ENCODE assay signal across 9 mouse cellular contexts in the genomic region with DNA sequence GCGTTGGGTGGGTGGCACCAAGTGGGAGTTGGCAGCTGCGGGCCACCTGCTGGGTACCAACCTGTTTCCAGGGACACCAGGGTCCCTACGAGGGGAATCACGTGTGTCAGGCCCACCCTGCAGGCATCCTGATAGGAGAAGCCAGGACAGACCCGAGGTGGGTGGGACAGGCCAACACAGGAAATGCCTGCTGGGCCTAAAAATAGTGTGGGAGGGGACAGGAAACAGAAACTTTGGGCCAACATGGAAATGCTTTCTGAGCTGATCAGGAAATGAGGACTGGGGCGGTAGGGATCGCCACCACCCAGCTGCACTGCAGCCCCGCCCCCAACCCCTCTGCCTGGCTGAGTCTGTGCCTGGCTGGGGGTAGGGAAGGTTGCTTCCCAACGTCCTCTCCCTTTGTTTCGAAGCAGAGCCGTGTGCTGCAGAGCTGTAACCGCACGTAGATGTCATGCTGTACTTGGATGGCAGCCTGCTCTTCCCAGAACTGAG.
DNase-seq lines count a peak whose midpoint lies in the region; ATAC-seq and TF ChIP-seq lines count a peak whose summit lies in the region.
"Had no signal": no experiment of that assay in that cellular context is flagged by ENCODE, and none has a peak within 500 bp of the region (broad histone marks: within the 10 kb centered on the region; RNA-seq: fewer than 3 reads in every experiment).

No protein-coding gene starts in this region.

- intact Hi-C loops in left cerebral cortex, adult 2 months (cut with DNase I): no loop called here
- intact Hi-C loops in left cerebral cortex, postnatal 25 days (cut with DNase I): no loop called here

- H3K9me3 ChIP-seq in lung, embryonic 14.5 days (ENCODE audit: low read depth, low read length): no peaks in the 10 kb centered on the region

- WGBS in kidney, adult 2 months: 40% methylated on average over 13 of the region's 13 CpGs
- WGBS in lung, embryonic 14.5 days: 29% methylated on average over 13 of the region's 13 CpGs

- H3K27me3 ChIP-seq in kidney, adult 2 months (replicated peaks; ENCODE audit: control insufficient read depth, insufficient read depth, low read length): no peaks in the 10 kb centered on the region
- H3K27me3 ChIP-seq in lung, embryonic 14.5 days (ENCODE audit: insufficient read depth, low read length): no peaks in the 10 kb centered on the region

- DNase-seq in left cerebral cortex, adult 2 months (ENCODE audit: extremely low spot score in 1 of 2, low spot score in 2 of 2): no peak
- no peak for DNase-seq in left cerebral cortex, postnatal 25 days (ENCODE audit: low spot score in 2 of 2)
- DNase-seq in heart, adult 8-10 months (ENCODE audit: low spot score): peak; percentile 89
- DNase-seq in kidney, adult 2 months: peak; percentile 92
- DNase-seq in lung, embryonic 14.5 days: peak; percentile 75
- DNase-seq in ovary, postnatal 10 days (ENCODE audit: low spot score): no peak

- no peak overlapping the region for H3K4me3 ChIP-seq in left cerebral cortex, adult 2 months
- no peak overlapping the region for H3K4me3 ChIP-seq in brown adipose tissue, adult 24 weeks (ENCODE audit: insufficient read depth, low read depth, low read length)
- 0 out of 2 replicates have a peak overlapping the region, but pooled peaks have one; percentile 4 for H3K4me3 ChIP-seq in kidney, adult 2 months (ENCODE audit: insufficient read depth, low read depth, low read length)
- no peak overlapping the region for H3K4me3 ChIP-seq in lung, embryonic 14.5 days (ENCODE audit: low read depth, low read length)
- H3K4me3 ChIP-seq: myocyte had no signal

- H3K9ac ChIP-seq in lung, embryonic 14.5 days: no peak overlapping the region

- ATAC-seq in lung, embryonic 14.5 days (ENCODE audit: insufficient read depth): peak; percentile 71; the same call in 1 of the 2 replicates
- no peak for ATAC-seq in erythroblast, adult 5-6 weeks (replicated peaks; ENCODE audit: low FRiP score, poor library complexity, severe bottlenecking)

- peak; percentile 35 for TF ChIP-seq POLR2A in kidney, adult 2 months (IDR thresholded peaks at IDR 0.05; ENCODE audit: low read depth, low read length)

- H3K36me3 ChIP-seq in kidney, adult 2 months (ENCODE audit: control insufficient read depth, insufficient read depth, low read length): no peaks in the 10 kb centered on the region
- H3K36me3 ChIP-seq in lung, embryonic 14.5 days (ENCODE audit: insufficient read depth): no peaks in the 10 kb centered on the region

- peaks cover 27% of the 10 kb centered on the region for H3K4me1 ChIP-seq in brown adipose tissue, adult 24 weeks (ENCODE audit: control insufficient read depth, insufficient read depth, insufficient read length, low read length)
- no peaks in the 10 kb centered on the region for H3K4me1 ChIP-seq in kidney, adult 2 months (ENCODE audit: control insufficient read depth, insufficient read depth, low read length)
- peaks cover 4% of the 10 kb centered on the region for H3K4me1 ChIP-seq in lung, embryonic 14.5 days (ENCODE audit: insufficient read depth)

- H3K4me2 ChIP-seq in lung, embryonic 14.5 days: peak overlapping the region; percentile 41

- no peak for TF ChIP-seq CTCF in left cerebral cortex, adult 2 months (IDR thresholded peaks at IDR 0.05)
- TF ChIP-seq CTCF in kidney, adult 2 months (conservative IDR thresholded peaks at IDR 0.05; ENCODE audit: insufficient read depth, insufficient read length, low read depth, low read length): no peak
- TF ChIP-seq CTCF in lung, embryonic 14.5 days (IDR thresholded peaks at IDR 0.05; ENCODE audit: low read depth): no peak

- H3K27ac ChIP-seq in left cerebral cortex, adult 2 months: peak overlapping the region; percentile 52
- H3K27ac ChIP-seq in brown adipose tissue, adult 24 weeks (replicated peaks; ENCODE audit: low read depth, low read length): peak overlapping the region; percentile 98
- H3K27ac ChIP-seq in kidney, adult 2 months (ENCODE audit: insufficient read depth, low read depth, low read length): peak overlapping the region; percentile 91
- H3K27ac ChIP-seq in lung, embryonic 14.5 days (ENCODE audit: low read depth): peak overlapping the region; percentile 68

Comparison
In these comparisons a context has a peak if more than half of its experiments do, and no peak if none do; other contexts are left out.
1. DNase-seq: peak in heart, adult 8-10 months (single experiment), kidney, adult 2 months (single experiment) and lung, embryonic 14.5 days (single experiment); none in left cerebral cortex, adult 2 months (0 of 2), left cerebral cortex, postnatal 25 days (0 of 2) and ovary, postnatal 10 days (single experiment).
2. Peak in every context shown above with its lines, with median percentiles within 50 percentile points of each other: H3K27ac ChIP-seq.